Mouse (Mus musculus) embryo, embryonic 10 days (tissue): ENCODE measurements at regions not wholly inside any gene's neighbourhood (a gene's known extent, or its start where the extent isn't known, plus 50 kb on each side); places are given as distances from the start of the nearest gene placed in this dataset.

Source experiments
- DNase-seq: peaks from one replicate; pipeline ENCODE4 v3.0.0-alpha.2; 2015; ENCODE audit warnings: low spot score

- DNase-seq = no peak
Measured at GRCm38 (mm10) chr6:120614526-120614925, 51.6 kb upstream of the Cecr2 start.

GRCm38 (mm10) chr6:120612346-120612745, 53.8 kb upstream of the Cecr2 start:
- no peak for DNase-seq

- no peak for DNase-seq
Measured at GRCm38 (mm10) chr6:120609858-120610257, 56.3 kb upstream of the Cecr2 start.

- DNase-seq = no peak
Measured at GRCm38 (mm10) chr6:120605471-120605870, 60.7 kb upstream of the Cecr2 start.

- no peak for DNase-seq
Measured at GRCm38 (mm10) chr6:120604020-120604958, 61.9 kb upstream of the Cecr2 start.

GRCm38 (mm10) chr6:120603454-120603853, 62.7 kb upstream of the Cecr2 start:
- no peak for DNase-seq

- DNase-seq = no peak
Measured at GRCm38 (mm10) chr6:120600376-120600775, 65.8 kb upstream of the Cecr2 start.

GRCm38 (mm10) chr6:120598471-120598870, 67.4 kb upstream of the Hdhd5 start:
- DNase-seq = no peak

GRCm38 (mm10) chr6:120597887-120598286, 66.8 kb upstream of the Hdhd5 start:
- no peak for DNase-seq

- DNase-seq = no peak
Measured at GRCm38 (mm10) chr6:120596717-120597116, 65.6 kb upstream of the Hdhd5 start.

- DNase-seq = no peak
Measured at GRCm38 (mm10) chr6:120594463-120594862, 63.3 kb upstream of the Hdhd5 start.

- DNase-seq = no peak
Measured at GRCm38 (mm10) chr6:120592705-120593104, 61.6 kb upstream of the Hdhd5 start.

GRCm38 (mm10) chr6:120592031-120592681, 61.0 kb upstream of the Hdhd5 start:
- DNase-seq = peak; percentile 54

- no peak for DNase-seq
Measured at GRCm38 (mm10) chr6:120590191-120590590, 59.1 kb upstream of the Hdhd5 start.

- DNase-seq = no peak
Measured at GRCm38 (mm10) chr6:120588701-120589659, 57.9 kb upstream of the Hdhd5 start.

- DNase-seq = no peak
Measured at GRCm38 (mm10) chr6:120585941-120586280, 54.8 kb upstream of the Hdhd5 start.

GRCm38 (mm10) chr6:120585118-120585940, 54.2 kb upstream of the Hdhd5 start:
- no peak for DNase-seq

GRCm38 (mm10) chr6:120581748-120582147, 50.6 kb upstream of the Hdhd5 start:
- no peak for DNase-seq
